In the genomic region with DNA sequence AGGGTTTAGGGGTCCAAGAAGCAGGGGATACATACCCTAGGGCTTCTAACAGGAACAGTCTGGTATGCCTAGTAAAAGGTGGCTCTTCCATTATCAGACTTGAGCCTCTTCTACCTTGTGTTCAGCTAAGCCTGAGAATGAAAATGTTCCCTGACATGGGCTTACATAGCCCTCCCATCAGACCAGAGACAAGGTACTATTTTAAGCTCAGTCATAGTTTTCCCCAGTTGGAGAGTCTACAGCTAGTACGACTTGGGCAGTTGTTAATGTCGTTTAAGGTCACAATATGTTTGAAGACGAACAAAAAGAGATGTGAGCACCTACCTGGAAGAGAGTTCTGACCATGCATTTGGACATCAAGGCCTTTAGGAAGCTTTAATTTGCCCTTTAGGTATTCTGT, we compare ENCODE assay signal across 22 mouse cellular contexts. TPM values are rescaled to one million over a fixed set of nuclear protein-coding genes. Genes with fewer than 3 reads are reported as not detected.
DNase-seq lines count a peak whose midpoint lies in the region; ATAC-seq and TF ChIP-seq lines count a peak whose summit lies in the region.
"Had no signal": no experiment of that assay in that cellular context is flagged by ENCODE, and none has a peak within 500 bp of the region (broad histone marks: within the 10 kb centered on the region; RNA-seq: fewer than 3 reads in every experiment).

No protein-coding gene starts in this region.

- 40% methylated on average over 3 of the region's 3 CpGs for WGBS in heart, embryonic 12.5 days
- whole genome bisulfite sequencing in liver, embryonic 13.5 days (ENCODE audit: insufficient replicate concordance), result 63% methylated on average over 3 of the region's 3 CpGs
- 86% methylated on average over 3 of the region's 3 CpGs for WGBS in cerebellum, adult 2 months

- no peak for TF ChIP-seq RAD21 in CH12.LX (IDR thresholded peaks at IDR 0.05; ENCODE audit: low read depth, low read length)

- no peaks in the 10 kb centered on the region for H3K9me3 ChIP-seq in CH12.LX (replicated peaks; ENCODE audit: low read length)
- no peaks in the 10 kb centered on the region for H3K9me3 ChIP-seq in heart, embryonic 12.5 days (replicated peaks)
- H3K9me3 ChIP-seq in liver, embryonic 13.5 days (replicated peaks), result no peaks in the 10 kb centered on the region
- H3K9me3 ChIP-seq: embryonic facial prominence, embryonic 10.5 days; forebrain, embryonic 12.5 days; hindbrain, embryonic 10.5 days; limb, embryonic 13.5 days had no signal

- peak overlapping the region; percentile 93 for H3K27ac ChIP-seq in CH12.LX (ENCODE audit: insufficient read depth, low read depth)
- peak overlapping the region; percentile 96 for H3K27ac ChIP-seq in heart, embryonic 12.5 days (ENCODE audit: poor library complexity, severe bottlenecking)
- H3K27ac ChIP-seq in liver, embryonic 13.5 days, result peak overlapping the region; percentile 69; the same call in 1 of the 2 replicates
- no peak overlapping the region for H3K27ac ChIP-seq in cerebellum, adult 2 months (ENCODE audit: insufficient read depth, low read length)
- H3K27ac ChIP-seq: embryonic facial prominence, embryonic 10.5 days; forebrain, embryonic 12.5 days; hindbrain, embryonic 10.5 days; kidney, postnatal 0 days; limb, embryonic 13.5 days had no signal

- peak overlapping the region; percentile 45 for H3K4me2 ChIP-seq in CH12.LX (ENCODE audit: insufficient read depth, low read depth, poor library complexity, severe bottlenecking)
- peak overlapping the region; percentile 44 for H3K4me2 ChIP-seq in heart, embryonic 12.5 days
- H3K4me2 ChIP-seq in liver, embryonic 13.5 days, result no peak overlapping the region
- H3K4me2 ChIP-seq: forebrain, embryonic 12.5 days; limb, embryonic 13.5 days had no signal

- peaks cover 13 to 55% of the 10 kb centered on the region in 2 experiments for H3K4me1 ChIP-seq in CH12.LX (ENCODE audit: control insufficient read depth in 1 of 2, insufficient read depth in 2 of 2)
- H3K4me1 ChIP-seq in heart, embryonic 12.5 days (replicated peaks), result peaks cover 35% of the 10 kb centered on the region
- H3K4me1 ChIP-seq in liver, embryonic 13.5 days (replicated peaks), result peaks cover 47% of the 10 kb centered on the region
- no peaks in the 10 kb centered on the region for H3K4me1 ChIP-seq in cerebellum, adult 2 months (ENCODE audit: control insufficient read depth, insufficient read depth, low read length)
- H3K4me1 ChIP-seq: embryonic facial prominence, embryonic 10.5 days; forebrain, embryonic 12.5 days; hindbrain, embryonic 10.5 days; limb, embryonic 13.5 days had no signal

- H3K27me3 ChIP-seq in CH12.LX (replicated peaks), result no peaks in the 10 kb centered on the region
- H3K27me3 ChIP-seq in heart, embryonic 12.5 days (replicated peaks), result no peaks in the 10 kb centered on the region
- H3K27me3 ChIP-seq in liver, embryonic 13.5 days, result no peaks in the 10 kb centered on the region
- no peaks in the 10 kb centered on the region for H3K27me3 ChIP-seq in cerebellum, adult 2 months (ENCODE audit: control insufficient read depth, insufficient read depth, low read length)
- H3K27me3 ChIP-seq: forebrain, embryonic 12.5 days; limb, embryonic 13.5 days had no signal

- dilution Hi-C loops in CH12.LX (cut with MboI; ENCODE audit: extremely low pct_ligation_motif_present, extremely low pct_unique_long_range_greater_than_20kb, low sequenced_read_pairs), result no loop called here

- intact Hi-C loops in heart, postnatal 25 days (cut with DNase I), result no loop called here

- DNase-seq in heart, adult 11 months, result peak; percentile 88
- no peak for DNase-seq in heart, postnatal 25 days (ENCODE audit: low spot score)
- DNase-seq in CH12.LX (ENCODE audit: extremely low read depth), result no peak
- no peak for DNase-seq in liver, embryonic 13.5 days
- no peak for DNase-seq in c-Kit-positive CD71-positive TER-119-positive erythroid progenitor cells, embryonic 14.5 days (ENCODE audit: low spot score)
- DNase-seq in cerebellum, adult 2 months, result no peak
- no peak for DNase-seq in ovary, postnatal 10 days (ENCODE audit: low spot score)
- DNase-seq: cerebellum, adult 9-10 months; gastrocnemius, postnatal 36 days; lung, adult 2 months; right cerebral cortex, postnatal 4 days had no signal

- H3K4me3 ChIP-seq in CH12.LX (replicated peaks in 1 of 3; ENCODE audit: low read depth in 2 of 3, low read length in 2 of 3, poor library complexity in 1 of 3), result no peak overlapping the region
- no peak overlapping the region for H3K4me3 ChIP-seq in heart, embryonic 12.5 days
- no peak overlapping the region for H3K4me3 ChIP-seq in liver, embryonic 13.5 days (replicated peaks)
- H3K4me3 ChIP-seq in cerebellum, adult 2 months (replicated peaks; ENCODE audit: insufficient read depth, low read depth, low read length), result no peak overlapping the region
- H3K4me3 ChIP-seq: embryonic facial prominence, embryonic 10.5 days; forebrain, embryonic 12.5 days; hindbrain, embryonic 10.5 days; limb, embryonic 13.5 days had no signal

- no peak; the same call in 1 of the 2 replicates for TF ChIP-seq POLR2A in CH12.LX (IDR thresholded peaks at IDR 0.05; ENCODE audit: low read depth, low read length)
- TF ChIP-seq POLR2A in cerebellum, adult 2 months (IDR thresholded peaks at IDR 0.05; ENCODE audit: borderline replicate concordance, insufficient read depth, low read length), result no peak

- in situ Hi-C loops in CH12.LX (cut with MboI; ENCODE audit: low pct_ligation_motif_present, low pct_unique_long_range_greater_than_20kb, low sequenced_read_pairs), result no loop called here

- TF ChIP-seq CTCF in CH12.LX (conservative IDR thresholded peaks at IDR 0.05 in 1 of 2, IDR thresholded peaks at IDR 0.05 in 1 of 2; ENCODE audit: low read depth in 2 of 2, low read length in 2 of 2), result no peak
- no peak for TF ChIP-seq CTCF in cerebellum, adult 2 months (IDR thresholded peaks at IDR 0.05; ENCODE audit: borderline replicate concordance, insufficient read depth, low read depth, low read length)

- H3K79me2 ChIP-seq in CH12.LX (replicated peaks; ENCODE audit: control insufficient read depth, extremely low read depth, insufficient read depth, poor library complexity, severe bottlenecking), result peaks cover 34% of the 10 kb centered on the region

- peaks cover 29 to 47% of the 10 kb centered on the region in 2 experiments for H3K36me3 ChIP-seq in CH12.LX (replicated peaks in 1 of 2; ENCODE audit: control insufficient read depth in 1 of 2, insufficient read depth in 1 of 2, low read length in 1 of 2)
- H3K36me3 ChIP-seq in heart, embryonic 12.5 days, result peaks cover 27% of the 10 kb centered on the region
- H3K36me3 ChIP-seq in liver, embryonic 13.5 days, result peaks cover 19% of the 10 kb centered on the region

- H3K9ac ChIP-seq in CH12.LX (ENCODE audit: insufficient read depth, low read depth), result peak overlapping the region; percentile 47
- H3K9ac ChIP-seq in heart, embryonic 12.5 days, result no peak overlapping the region
- H3K9ac ChIP-seq in liver, embryonic 13.5 days, result no peak overlapping the region
- H3K9ac ChIP-seq: forebrain, embryonic 12.5 days; limb, embryonic 13.5 days had no signal

- peak; percentile 48; the same call in 1 of the 2 replicates for ATAC-seq in heart, embryonic 12.5 days (ENCODE audit: insufficient number of reproducible peaks, low FRiP score)
- ATAC-seq in liver, embryonic 13.5 days (ENCODE audit: low read depth), result no peak
- ATAC-seq: midbrain, embryonic 16.5 days had no signal

- TF ChIP-seq EP300 in CH12.LX (IDR thresholded peaks at IDR 0.05; ENCODE audit: low read length), result no peak

TF ChIP-seq in CH12.LX, 34 proteins besides CTCF, POLR2A, EP300 and RAD21:
- TF ChIP-seq UBTF (IDR thresholded peaks at IDR 0.05; ENCODE audit: low read depth, low read length) (no peak), JUN (IDR thresholded peaks at IDR 0.05; ENCODE audit: insufficient read depth, low read depth, low read length) (no peak), SIN3A (IDR thresholded peaks at IDR 0.05; ENCODE audit: low read length) (no peak), USF2 (conservative IDR thresholded peaks at IDR 0.05; ENCODE audit: low read depth, low read length) (no peak), MYC (IDR thresholded peaks at IDR 0.05; ENCODE audit: low read depth, low read length) (no peak)

RNA-seq across cellular contexts. Expression of gene Fyco1, which starts 7.2 kb away (rescaled TPM):
- 100 to 1,000 TPM; 262 to 274 TPM for total RNA-seq in heart, postnatal 25 days (2021)
- total RNA-seq in CH12.LX (2012; rRNA removed) (6.9 and 10.2 TPM in 2 replicates), CH12.LX (2014; rRNA removed) (1.9 and 2.1 TPM in 2 replicates)
- 5.1 and 6.0 TPM in 2 replicates for polyA plus RNA-seq in CH12.LX (2012; ENCODE audit: insufficient read length, low read depth)
- polyA plus RNA-seq in heart, embryonic 12.5 days (2016; fragmentation: Nextera tagmentation; extraction: Ambion mirVana), result 30.3 and 31.0 TPM in 2 replicates
- 3.4 and 3.8 TPM in 2 replicates for polyA plus RNA-seq in liver, embryonic 13.5 days (2015; fragmentation: Nextera tagmentation; extraction: Ambion mirVana)
- polyA plus RNA-seq in cerebellum, adult 2 months (2012; rRNA removed), result 17.6 and 18.0 TPM in 2 replicates

RNA-seq across cellular contexts. Expression of gene Xcr1, which starts 17.4 kb away (rescaled TPM):
- total RNA-seq in heart, postnatal 25 days (2021), result not detected
- total RNA-seq in CH12.LX (2012; rRNA removed), result 0.92 and 1.9 TPM in 2 replicates
- 0.53 and 0.62 TPM in 2 replicates for total RNA-seq in CH12.LX (2014; rRNA removed)
- polyA plus RNA-seq in CH12.LX (2012; ENCODE audit: insufficient read length, low read depth), result 0.56 and 0.57 TPM in 2 replicates
- not detected in 2 replicates for polyA plus RNA-seq in heart, embryonic 12.5 days (2016; fragmentation: Nextera tagmentation; extraction: Ambion mirVana)
- not detected in 2 replicates for polyA plus RNA-seq in liver, embryonic 13.5 days (2015; fragmentation: Nextera tagmentation; extraction: Ambion mirVana)
- not detected in 2 replicates for polyA plus RNA-seq in cerebellum, adult 2 months (2012; rRNA removed)
- total RNA-seq: common myeloid progenitor, adult 5-6 weeks; gastrocnemius, postnatal 36 days; layer of hippocampus, postnatal 25 days; left cerebral cortex, postnatal 10 days; MEL had no signal
- polyA plus RNA-seq: embryonic facial prominence, embryonic 10.5 days; forebrain, embryonic 12.5 days; limb, embryonic 13.5 days had no signal

RNA-seq across cellular contexts. Expression of gene Cxcr6, which starts 38.2 kb away (rescaled TPM):
- under 1 TPM in 1 of 2 experiments, not detected in 1; 0.21 TPM for total RNA-seq in heart, postnatal 25 days (2021)
- 0.08 and 0.34 TPM in 2 replicates for total RNA-seq in CH12.LX (2012; rRNA removed)
- 1.4 and 1.5 TPM in 2 replicates for total RNA-seq in CH12.LX (2014; rRNA removed)
- polyA plus RNA-seq in CH12.LX (2012; ENCODE audit: insufficient read length, low read depth), result 0.80 and 1.0 TPM in 2 replicates
- 0.37 and 0.48 TPM in 2 replicates for polyA plus RNA-seq in heart, embryonic 12.5 days (2016; fragmentation: Nextera tagmentation; extraction: Ambion mirVana)
- 0.08 and 0.15 TPM in 2 replicates for polyA plus RNA-seq in liver, embryonic 13.5 days (2015; fragmentation: Nextera tagmentation; extraction: Ambion mirVana)
- polyA plus RNA-seq in cerebellum, adult 2 months (2012; rRNA removed), result 0.06 and 0.07 TPM in 2 replicates
- total RNA-seq: gastrocnemius, postnatal 36 days; layer of hippocampus, postnatal 25 days; left cerebral cortex, postnatal 10 days; MEL had no signal
- polyA plus RNA-seq: hindbrain, embryonic 10.5 days had no signal
